Mouse (Mus musculus) T-helper 2 cell (primary cell): ENCODE measurements around the gene 4933427D14Rik.

Source experiments
- in situ Hi-C: fragments of 300-600 bp; cut with MboI, MseI; formaldehyde crosslinking; loops from one replicate; pipeline ENCODE4 v1.15.1; 2025; ENCODE audit warnings: high pct_unique_total_duplicates

The 4933427D14Rik gene

GRCm38 (mm10) chr11:72207204-72207833 is at the start of gene 4933427D14Rik, which contains the start of gene Txndc17:
Gene 4933427D14Rik, minus strand, starts transcription at chr11:72207459.
Gene Txndc17, plus strand, starts transcription at chr11:72207547.
- in situ Hi-C loops, result loop anchor here (25.0 kb wide), 1 partner anchor 1195 kb away; the partner anchor contains the start of genes Derl2, Dhx33 and Mis12

GRCm38 (mm10) chr11:72256441-72256840 is 49.2 kb upstream of the 4933427D14Rik start:
- in situ Hi-C loops, result loop anchor here (5.0 kb wide), 1 partner anchor 309 kb away; no protein-coding TSS in a partner anchor

- in situ Hi-C loops, result loop anchor here (5.0 kb wide), 1 partner anchor 308 kb away; no protein-coding TSS in a partner anchor
Observed at GRCm38 (mm10) chr11:72255629-72256028, 48.4 kb upstream of the 4933427D14Rik start.

- in situ Hi-C loops, result no loop called here
Observed at GRCm38 (mm10) chr11:72245196-72245753, 38.0 kb upstream of the 4933427D14Rik start.

- in situ Hi-C loops, result no loop called here
Observed at GRCm38 (mm10) chr11:72240062-72240860, 33.0 kb upstream of the 4933427D14Rik start.

- in situ Hi-C loops, result loop anchor here (5.0 kb wide), 1 partner anchor 193 kb away; no protein-coding TSS in a partner anchor
Observed at GRCm38 (mm10) chr11:72234013-72234412, 26.8 kb upstream of the 4933427D14Rik start.

- in situ Hi-C loops, result loop anchor here (5.0 kb wide), 1 partner anchor 194 kb away; no protein-coding TSS in a partner anchor
Observed at GRCm38 (mm10) chr11:72232991-72233390, 25.7 kb upstream of the 4933427D14Rik start.

- in situ Hi-C loops, result loop anchor here (5.0 kb wide), 1 partner anchor 195 kb away; no protein-coding TSS in a partner anchor
Observed at GRCm38 (mm10) chr11:72232068-72232467, 24.8 kb upstream of the 4933427D14Rik start.

- in situ Hi-C loops, result no loop called here
Observed at GRCm38 (mm10) chr11:72228513-72228912, 21.3 kb upstream of the 4933427D14Rik start.

- in situ Hi-C loops, result no loop called here
Observed at GRCm38 (mm10) chr11:72226901-72227300, 19.6 kb upstream of the 4933427D14Rik start.

- in situ Hi-C loops, result no loop called here
Observed at GRCm38 (mm10) chr11:72226020-72226791, 18.9 kb upstream of the 4933427D14Rik start.

- in situ Hi-C loops, result loop anchor here (25.0 kb wide), 1 partner anchor 1213 kb away; the partner anchor contains the start of genes Derl2, Dhx33 and Mis12
Observed at GRCm38 (mm10) chr11:72224865-72225264, 17.6 kb upstream of the 4933427D14Rik start.

GRCm38 (mm10) chr11:72223414-72223813 is 16.2 kb upstream of the 4933427D14Rik start:
- in situ Hi-C loops, result loop anchor here (25.0 kb wide), 1 partner anchor 1211 kb away; the partner anchor contains the start of genes Derl2, Dhx33 and Mis12

- in situ Hi-C loops, result loop anchor here (25.0 kb wide), 1 partner anchor 1209 kb away; the partner anchor contains the start of genes Derl2, Dhx33 and Mis12
Observed at GRCm38 (mm10) chr11:72221278-72221677, 14.0 kb upstream of the 4933427D14Rik start.

- in situ Hi-C loops, result loop anchor here (5.0 to 25.0 kb wide), 3 partner anchors 90 to 1205 kb away; partner anchors contain the start of genes Derl2, Dhx33, Mis12 and Mybbp1a
Observed at GRCm38 (mm10) chr11:72217116-72217515, 9.9 kb upstream of the 4933427D14Rik start.

- in situ Hi-C loops, result loop anchor here (5.0 to 25.0 kb wide), 3 partner anchors 92 to 1203 kb away; partner anchors contain the start of genes Derl2, Dhx33, Mis12 and Mybbp1a
Observed at GRCm38 (mm10) chr11:72215410-72215797, 8.1 kb upstream of the 4933427D14Rik start, which contains the start of gene Med31. Gene Med31, minus strand, starts transcription at chr11:72215592.

- in situ Hi-C loops, result loop anchor here (5.0 to 25.0 kb wide), 3 partner anchors 93 to 1202 kb away; partner anchors contain the start of genes Derl2, Dhx33, Mis12 and Mybbp1a
Observed at GRCm38 (mm10) chr11:72214591-72215409, 7.5 kb upstream of the 4933427D14Rik start.

GRCm38 (mm10) chr11:72207834-72208377 is 647 bp upstream of the 4933427D14Rik start:
- in situ Hi-C loops, result loop anchor here (25.0 kb wide), 1 partner anchor 1196 kb away; the partner anchor contains the start of genes Derl2, Dhx33 and Mis12
